ENCODE assay signal across 22 mouse cellular contexts in genomic region chr1:132331283-132331682, GRCm38 (mm10). TPM values are rescaled to one million over a fixed set of nuclear protein-coding genes. Genes with fewer than 3 reads are reported as not detected.
A peak's percentile ranks its signal among the peaks of the same experiment; 100 is the strongest.
DNase-seq lines count a peak whose midpoint lies in the region; ATAC-seq and TF ChIP-seq lines count a peak whose summit lies in the region.
"Had no signal": no experiment of that assay in that cellular context is flagged by ENCODE, and none has a peak within 500 bp of the region (broad histone marks: within the 10 kb centered on the region; RNA-seq: fewer than 3 reads in every experiment).

No protein-coding gene starts in this region.

- H3K4me1 ChIP-seq in hindbrain, postnatal 0 days (ENCODE audit: insufficient read depth, low read length), result peaks cover 12% of the 10 kb centered on the region; the same call in 1 of the 2 replicates
- H3K4me1 ChIP-seq in hindbrain, embryonic 16.5 days (ENCODE audit: control insufficient read depth, insufficient read depth, low read depth, low read length), result peaks cover 32% of the 10 kb centered on the region
- H3K4me1 ChIP-seq in E14TG2a.4 (replicated peaks; ENCODE audit: low read depth, low read length) (peaks cover 85% of the 10 kb centered on the region), ES-Bruce4 (ENCODE audit: control insufficient read depth, insufficient read depth, low read length) (peaks cover 18% of the 10 kb centered on the region)
- peaks cover 73% of the 10 kb centered on the region for H3K4me1 ChIP-seq in limb, embryonic 10.5 days

- H3K36me3 ChIP-seq in hindbrain, postnatal 0 days (ENCODE audit: insufficient read depth, low read length), result peaks cover 4% of the 10 kb centered on the region; the same call in 1 of the 2 replicates
- H3K36me3 ChIP-seq in hindbrain, embryonic 16.5 days (ENCODE audit: control insufficient read depth, insufficient read depth, low read length), result peaks cover 6% of the 10 kb centered on the region; the same call in 1 of the 2 replicates
- H3K36me3 ChIP-seq in E14TG2a.4 (ENCODE audit: insufficient read depth, low read length) (peaks cover 64% of the 10 kb centered on the region), ES-Bruce4 (ENCODE audit: control insufficient read depth, insufficient read depth, low read length, poor library complexity, severe bottlenecking) (peaks cover 19% of the 10 kb centered on the region)
- H3K36me3 ChIP-seq in limb, embryonic 10.5 days, result no peaks in the 10 kb centered on the region
- H3K36me3 ChIP-seq: G1E had no signal

- ATAC-seq in hindbrain, postnatal 0 days, result no peak
- ATAC-seq in hindbrain, embryonic 16.5 days, result no peak
- ATAC-seq: forebrain, embryonic 15.5 days had no signal

- no peak overlapping the region for H3K4me2 ChIP-seq in hindbrain, postnatal 0 days (ENCODE audit: low read depth, low read length)
- no peak overlapping the region for H3K4me2 ChIP-seq in hindbrain, embryonic 16.5 days (ENCODE audit: low read length)
- H3K4me2 ChIP-seq: forebrain, embryonic 15.5 days; heart, embryonic 13.5 days; neural tube, embryonic 13.5 days had no signal

- no peak for TF ChIP-seq POLR2A in ES-Bruce4 (IDR thresholded peaks at IDR 0.05; ENCODE audit: insufficient read depth, low read length)

- H3K27me3 ChIP-seq in hindbrain, postnatal 0 days (ENCODE audit: insufficient read depth, low read length), result no peaks in the 10 kb centered on the region
- H3K27me3 ChIP-seq in hindbrain, embryonic 16.5 days (replicated peaks; ENCODE audit: control insufficient read depth, insufficient read depth, low read length), result no peaks in the 10 kb centered on the region
- H3K27me3 ChIP-seq in E14TG2a.4 (ENCODE audit: insufficient read depth, low read length) (peaks cover 29% of the 10 kb centered on the region; the same call in 1 of the 2 replicates), ES-Bruce4 (ENCODE audit: control insufficient read depth, insufficient read depth, low read length, poor library complexity, severe bottlenecking) (no peaks in the 10 kb centered on the region)
- H3K27me3 ChIP-seq in limb, embryonic 10.5 days (ENCODE audit: low read depth, poor library complexity, severe bottlenecking), result no peaks in the 10 kb centered on the region
- H3K27me3 ChIP-seq: forebrain, embryonic 15.5 days; heart, embryonic 13.5 days; neural tube, embryonic 13.5 days had no signal

- DNase-seq in hindbrain, postnatal 0 days (ENCODE audit: low spot score), result no peak
- no peak for DNase-seq in limb, embryonic 10.5 days (ENCODE audit: low spot score)
- DNase-seq in right cerebral cortex, postnatal 10 days (ENCODE audit: low spot score in 2 of 2), result no peak
- no peak for DNase-seq in adrenal gland, postnatal 4 days (ENCODE audit: low spot score in 2 of 2)
- DNase-seq: adrenal gland, postnatal 36 days; cerebellum, adult 2 months; cerebellum, postnatal 36 days; heart, postnatal 4 days; kidney, adult 8-10 months; lung, postnatal 10 days; spleen, adult 18-20 months; thymus, adult 18-20 months; thymus, postnatal 4 days had no signal

- TF ChIP-seq CTCF in hindbrain, postnatal 0 days (IDR thresholded peaks at IDR 0.05; ENCODE audit: low read depth), result peak; percentile 25; the same call in 1 of the 2 replicates
- TF ChIP-seq CTCF in E14TG2a.4 (conservative IDR thresholded peaks at IDR 0.05; ENCODE audit: low read length) (peak; percentile 33), ES-Bruce4 (IDR thresholded peaks at IDR 0.05; ENCODE audit: low read depth, low read length) (peak; percentile 61)

- H3K9me3 ChIP-seq in hindbrain, postnatal 0 days (ENCODE audit: low read length), result no peaks in the 10 kb centered on the region
- no peaks in the 10 kb centered on the region for H3K9me3 ChIP-seq in hindbrain, embryonic 16.5 days (ENCODE audit: control insufficient read depth, low read length)
- H3K9me3 ChIP-seq in E14TG2a.4 (ENCODE audit: low read length) (no peaks in the 10 kb centered on the region), ES-Bruce4 (replicated peaks; ENCODE audit: control insufficient read depth, insufficient read depth, low read length, poor library complexity, severe bottlenecking) (no peaks in the 10 kb centered on the region)
- no peaks in the 10 kb centered on the region for H3K9me3 ChIP-seq in limb, embryonic 10.5 days (replicated peaks)
- H3K9me3 ChIP-seq: forebrain, embryonic 15.5 days; G1E; heart, embryonic 13.5 days; neural tube, embryonic 13.5 days had no signal

- no peak for TF ChIP-seq EP300 in ES-Bruce4 (IDR thresholded peaks at IDR 0.05; ENCODE audit: insufficient read depth, low read depth, low read length)

- no peak overlapping the region for H3K27ac ChIP-seq in hindbrain, postnatal 0 days
- H3K27ac ChIP-seq in hindbrain, embryonic 16.5 days (ENCODE audit: low read depth, low read length), result no peak overlapping the region
- H3K27ac ChIP-seq in ES-Bruce4 (ENCODE audit: insufficient read depth, low read length), result no peak overlapping the region
- 0 out of 2 replicates have a peak overlapping the region, but pooled peaks have one; percentile 28 for H3K27ac ChIP-seq in limb, embryonic 10.5 days
- H3K27ac ChIP-seq: forebrain, embryonic 15.5 days; heart, embryonic 13.5 days; neural tube, embryonic 13.5 days had no signal

- no peak overlapping the region for H3K9ac ChIP-seq in hindbrain, postnatal 0 days (replicated peaks; ENCODE audit: low read length)
- no peak overlapping the region for H3K9ac ChIP-seq in hindbrain, embryonic 16.5 days (ENCODE audit: low read depth, low read length)
- H3K9ac ChIP-seq in ES-Bruce4 (ENCODE audit: low read depth, poor library complexity, severe bottlenecking), result no peak overlapping the region
- H3K9ac ChIP-seq: forebrain, embryonic 15.5 days; heart, embryonic 13.5 days; neural tube, embryonic 13.5 days had no signal

- WGBS in hindbrain, postnatal 0 days, result 85% methylated on average over 17 of the region's 17 CpGs
- 88% methylated on average over 17 of the region's 17 CpGs for WGBS in hindbrain, embryonic 16.5 days
- WGBS in limb, embryonic 10.5 days, result 87% methylated on average over 17 of the region's 17 CpGs

- H3K4me3 ChIP-seq in hindbrain, postnatal 0 days (ENCODE audit: low read length), result no peak overlapping the region
- no peak overlapping the region for H3K4me3 ChIP-seq in hindbrain, embryonic 16.5 days (ENCODE audit: low read length)
- peak overlapping the region; percentile 46 for H3K4me3 ChIP-seq in E14TG2a.4 (replicated peaks; ENCODE audit: low read length)
- no peak overlapping the region for H3K4me3 ChIP-seq in ES-Bruce4 (ENCODE audit: low read depth, low read length)
- H3K4me3 ChIP-seq in limb, embryonic 10.5 days, result no peak overlapping the region
- H3K4me3 ChIP-seq: forebrain, embryonic 15.5 days; heart, embryonic 13.5 days; neural tube, embryonic 13.5 days had no signal

RNA-seq across cellular contexts. Expression of gene Nuak2, which starts 15.4 kb away (rescaled TPM):
- 6.2 and 7.7 TPM in 2 replicates for total RNA-seq in hindbrain, postnatal 0 days (2014; rRNA removed)
- polyA plus RNA-seq in hindbrain, postnatal 0 days (2015; fragmentation: Nextera tagmentation; extraction: Ambion mirVana), result 7.4 and 7.9 TPM in 2 replicates
- 11.1 and 12.8 TPM in 2 replicates for polyA plus RNA-seq in hindbrain, embryonic 16.5 days (2015; fragmentation: Nextera tagmentation; extraction: Ambion mirVana)
- 20.0 and 21.7 TPM in 2 replicates for polyA plus RNA-seq in ES-Bruce4 (2011; ENCODE audit: insufficient read depth, insufficient read length, low read depth, missing spikeins)
- 0.84 and 0.92 TPM in 2 replicates for polyA plus RNA-seq in limb, embryonic 10.5 days (2016; fragmentation: Nextera tagmentation; extraction: Ambion mirVana)
- 1 to 10 TPM; 3.3 to 7.4 TPM for total RNA-seq in adrenal gland, postnatal 4 days (2021)
- polyA plus RNA-seq: G1E had no signal

RNA-seq across cellular contexts. Expression of gene Klhdc8a, which starts 32.9 kb away (rescaled TPM):
- total RNA-seq in hindbrain, postnatal 0 days (2014; rRNA removed), result 23.0 and 26.0 TPM in 2 replicates
- polyA plus RNA-seq in hindbrain, postnatal 0 days (2015; fragmentation: Nextera tagmentation; extraction: Ambion mirVana), result 11.2 and 11.7 TPM in 2 replicates
- polyA plus RNA-seq in hindbrain, embryonic 16.5 days (2015; fragmentation: Nextera tagmentation; extraction: Ambion mirVana), result 8.3 and 10.0 TPM in 2 replicates
- polyA plus RNA-seq in ES-Bruce4 (2011; ENCODE audit: insufficient read depth, insufficient read length, low read depth, missing spikeins), result 0.60 and 0.72 TPM in 2 replicates
- not detected in 2 replicates for polyA plus RNA-seq in limb, embryonic 10.5 days (2016; fragmentation: Nextera tagmentation; extraction: Ambion mirVana)
- total RNA-seq in adrenal gland, postnatal 4 days (2021), result 100 to 1,000 TPM; 100 to 109 TPM
- total RNA-seq: megakaryocyte, adult 5-6 weeks had no signal
- polyA plus RNA-seq: G1E; stomach, embryonic 14.5 days had no signal

RNA-seq across cellular contexts. Expression of gene Tmcc2, which starts 59.8 kb away (rescaled TPM):
- 138 and 151 TPM in 2 replicates for total RNA-seq in hindbrain, postnatal 0 days (2014; rRNA removed)
- polyA plus RNA-seq in hindbrain, postnatal 0 days (2015; fragmentation: Nextera tagmentation; extraction: Ambion mirVana), result 33.5 and 34.0 TPM in 2 replicates
- 26.6 and 35.5 TPM in 2 replicates for polyA plus RNA-seq in hindbrain, embryonic 16.5 days (2015; fragmentation: Nextera tagmentation; extraction: Ambion mirVana)
- polyA plus RNA-seq in ES-Bruce4 (2011; ENCODE audit: insufficient read depth, insufficient read length, low read depth, missing spikeins), result 11.0 and 11.1 TPM in 2 replicates
- 7.6 and 8.0 TPM in 2 replicates for polyA plus RNA-seq in limb, embryonic 10.5 days (2016; fragmentation: Nextera tagmentation; extraction: Ambion mirVana)
- 10 to 100 TPM; 32.8 to 50.6 TPM for total RNA-seq in adrenal gland, postnatal 4 days (2021)
